Mouse (Mus musculus) erythroblast, embryonic 14.5 days (primary cell): ENCODE measurements around the gene Tmem132d.

ENCODE experiments used
- GATA1 ChIP-seq: IDR thresholded peaks from 2 replicates; pipeline ENCODE4 v1.6.1; 2012; ENCODE audit warnings: low read length, inconsistent platforms, mixed read lengths
- TAL1 ChIP-seq: IDR thresholded peaks from 3 replicates; pipeline ENCODE4 v1.6.1; 2012; ENCODE audit warnings: low read length, inconsistent platforms, mixed read lengths

DNA sequence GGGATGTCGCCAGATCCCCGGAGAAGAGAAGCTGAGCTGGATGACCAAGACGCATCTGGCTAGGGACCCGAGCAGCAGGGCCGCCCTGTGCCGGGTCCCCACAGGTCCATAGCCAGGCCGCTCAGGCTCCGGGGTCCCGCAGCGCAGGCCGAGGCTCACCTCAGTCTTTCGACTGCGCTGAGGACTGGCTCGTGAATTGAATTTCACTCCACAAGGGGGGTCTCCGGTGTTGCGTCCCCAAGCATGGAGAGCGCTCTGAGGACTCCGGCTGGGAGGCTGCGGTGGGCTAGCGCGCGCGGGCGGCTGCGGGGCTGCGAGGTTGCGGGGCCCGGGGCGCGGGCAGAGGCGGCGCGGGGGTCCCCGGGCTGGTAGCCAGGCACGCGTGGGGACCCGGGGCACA, 455 bp downstream of the Tmem132d start:
- TF ChIP-seq GATA1 (no peak), TAL1 (no peak)
